Mouse (Mus musculus): ENCODE measurements around the gene Gar1. TPM values are rescaled to one million over a fixed set of nuclear protein-coding genes. Genes with fewer than 3 reads are reported as not detected.

Gar1 gene
- polyA plus RNA-seq, 1 experiment from 2014 or later = 62.5 TPM

- Histone ChIP-seq H3K4me2 (ENCODE audit: low read length) (peak within 1 kb of the TSS; percentile 42), H3K36me3 (ENCODE audit: insufficient read depth, low read length) (no peaks in the 10 kb centered on the region), H3K27ac (peak within 1 kb of the TSS; percentile 88), H3K4me1 (replicated peaks; ENCODE audit: insufficient read depth, low read length) (no peaks in the 10 kb centered on the region), H3K9ac (ENCODE audit: low read depth, low read length) (no peak within 1 kb of the TSS), H3K27me3 (ENCODE audit: insufficient read depth, low read length) (no peaks in the 10 kb centered on the region), H3K9me3 (replicated peaks; ENCODE audit: low read length) (no peaks in the 10 kb centered on the region), H3K4me3 (replicated peaks; ENCODE audit: low read depth, low read length) (no peak within 1 kb of the TSS)
- TF ChIP-seq CTCF (IDR thresholded peaks at IDR 0.05; ENCODE audit: low read depth) = no peak
- peak; percentile 70 for DNase-seq (ENCODE audit: low spot score)
- WGBS = 38% methylated on average over 6 of the region's 6 CpGs
- 0 out of 2 replicates have a peak, but pooled peaks have one; percentile 5 for ATAC-seq (replicated peaks; ENCODE audit: low FRiP score, low read depth)
Measured at GRCm38 (mm10) chr3:129835388-129835934, 4.3 kb upstream of the Gar1 start, which contains the start of gene Cfi. Gene Cfi (plus strand): TSS chr3:129835884.

DNA sequence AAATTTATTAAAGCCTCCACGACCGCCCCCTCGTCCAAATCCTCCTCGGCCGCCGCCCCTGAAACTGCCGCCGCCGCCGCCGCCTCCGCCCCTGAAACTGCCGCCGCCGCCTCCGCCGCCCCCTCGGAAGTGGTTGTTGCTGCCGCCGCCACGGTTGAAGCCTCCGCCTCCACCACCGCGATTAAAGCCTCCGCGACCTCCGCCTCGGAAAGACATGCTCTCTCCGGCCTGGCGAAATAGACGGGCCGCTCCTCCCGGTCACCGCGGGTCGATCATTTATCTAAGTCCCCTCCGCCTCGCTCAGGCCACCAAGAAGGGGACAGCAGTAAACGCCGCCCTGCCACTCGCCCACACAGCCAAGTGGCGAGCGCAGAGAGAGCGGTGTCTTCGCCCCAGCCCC lies 570 bp downstream of the Gar1 start:
- Histone ChIP-seq H3K4me1 (replicated peaks; ENCODE audit: insufficient read depth, low read length) (peaks cover 7% of the 10 kb centered on the region; the same call in 1 of the 2 replicates), H3K36me3 (ENCODE audit: insufficient read depth, low read length) (no peaks in the 10 kb centered on the region), H3K4me2 (ENCODE audit: low read length) (peak overlapping the region; percentile 85), H3K27ac (peak overlapping the region; percentile 91), H3K27me3 (ENCODE audit: insufficient read depth, low read length) (no peaks in the 10 kb centered on the region), H3K9ac (ENCODE audit: low read depth, low read length) (peak overlapping the region; percentile 69), H3K4me3 (replicated peaks; ENCODE audit: low read depth, low read length) (peak overlapping the region; percentile 77), H3K9me3 (replicated peaks; ENCODE audit: low read length) (no peaks in the 10 kb centered on the region)
- DNase-seq (ENCODE audit: low spot score) (no peak), ATAC-seq (replicated peaks; ENCODE audit: low FRiP score, low read depth) (no peak; the same call in 1 of the 2 replicates)
- WGBS = 2% methylated on average over 35 of the region's 45 CpGs
- no peak for TF ChIP-seq CTCF (IDR thresholded peaks at IDR 0.05; ENCODE audit: low read depth)

DNA sequence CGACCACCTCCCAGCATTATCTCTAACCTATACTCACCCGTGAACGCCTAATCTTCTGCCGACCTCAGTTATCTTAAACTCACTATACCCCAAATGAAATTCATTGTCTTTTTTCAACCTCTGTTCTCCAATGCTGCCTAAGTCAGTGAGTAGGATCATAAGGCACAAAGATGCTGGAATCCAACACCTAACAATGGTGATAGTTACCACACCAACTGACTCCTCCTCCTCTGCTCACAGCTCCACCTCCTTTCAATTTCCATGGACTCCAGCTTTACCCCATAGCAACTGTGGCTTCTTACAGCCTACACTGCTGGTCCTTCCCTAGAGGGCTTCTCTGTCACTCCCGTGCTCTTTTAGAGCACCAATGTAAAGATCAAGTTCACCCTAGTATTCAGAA lies 3.5 kb downstream of the Gar1 start:
- Histone ChIP-seq H3K9me3 (replicated peaks; ENCODE audit: low read length) (no peaks in the 10 kb centered on the region), H3K4me2 (ENCODE audit: low read length) (no peak overlapping the region), H3K4me1 (replicated peaks; ENCODE audit: insufficient read depth, low read length) (peaks cover 7% of the 10 kb centered on the region; the same call in 1 of the 2 replicates), H3K27ac (no peak overlapping the region), H3K27me3 (ENCODE audit: insufficient read depth, low read length) (no peaks in the 10 kb centered on the region), H3K4me3 (replicated peaks; ENCODE audit: low read depth, low read length) (no peak overlapping the region), H3K36me3 (ENCODE audit: insufficient read depth, low read length) (peaks cover 16% of the 10 kb centered on the region; the same call in 1 of the 2 replicates), H3K9ac (ENCODE audit: low read depth, low read length) (no peak overlapping the region)
- no peak for DNase-seq (ENCODE audit: low spot score)
- ATAC-seq (replicated peaks; ENCODE audit: low FRiP score, low read depth) = no peak
- no peak for TF ChIP-seq CTCF (IDR thresholded peaks at IDR 0.05; ENCODE audit: low read depth)
- WGBS = 97% methylated on average over 5 of the region's 5 CpGs

GRCm38 (mm10) chr3:129826691-129827090 lies 4.5 kb downstream of the Gar1 start:
- Histone ChIP-seq H3K4me3 (replicated peaks; ENCODE audit: low read depth, low read length) (no peak overlapping the region), H3K27ac (no peak overlapping the region), H3K4me2 (ENCODE audit: low read length) (no peak overlapping the region), H3K4me1 (replicated peaks; ENCODE audit: insufficient read depth, low read length) (peaks cover 7% of the 10 kb centered on the region; the same call in 1 of the 2 replicates), H3K9ac (ENCODE audit: low read depth, low read length) (no peak overlapping the region), H3K27me3 (ENCODE audit: insufficient read depth, low read length) (no peaks in the 10 kb centered on the region), H3K9me3 (replicated peaks; ENCODE audit: low read length) (no peaks in the 10 kb centered on the region), H3K36me3 (ENCODE audit: insufficient read depth, low read length) (peaks cover 16% of the 10 kb centered on the region; the same call in 1 of the 2 replicates)
- ATAC-seq (replicated peaks; ENCODE audit: low FRiP score, low read depth) (no peak), DNase-seq (ENCODE audit: low spot score) (no peak)
- 87% methylated on average over 10 of the region's 10 CpGs for WGBS
- TF ChIP-seq CTCF (IDR thresholded peaks at IDR 0.05; ENCODE audit: low read depth) = no peak

GRCm38 (mm10) chr3:129824891-129825290 lies 6.3 kb downstream of the Gar1 start:
- H3K9me3 ChIP-seq (replicated peaks; ENCODE audit: low read length) = no peaks in the 10 kb centered on the region

DNA sequence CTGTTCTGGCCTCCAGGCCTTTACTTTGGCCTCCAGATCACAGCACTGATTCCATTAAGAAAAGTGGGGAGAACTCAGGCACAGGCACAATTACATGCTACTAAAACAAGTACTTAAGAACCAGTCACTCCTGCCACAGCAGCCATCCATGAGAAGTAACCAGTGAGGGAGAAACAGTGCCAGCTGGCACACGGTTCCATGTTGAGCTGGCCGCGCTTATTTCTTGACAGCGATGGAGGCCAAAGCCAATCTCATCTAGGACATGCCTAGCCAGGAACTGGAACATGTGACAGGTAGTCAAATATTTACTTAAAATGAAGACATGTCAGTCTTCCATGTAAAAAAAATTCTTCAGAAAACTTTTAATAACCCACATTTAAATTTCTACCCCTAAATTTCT lies 7.0 kb downstream of the Gar1 start:
- peaks cover 16% of the 10 kb centered on the region; the same call in 1 of the 2 replicates for H3K36me3 ChIP-seq (ENCODE audit: insufficient read depth, low read length)

More at GRCm38 (mm10) chr3:129824891-129825290, 6.3 kb downstream of the Gar1 start:
- Histone ChIP-seq H3K9ac (ENCODE audit: low read depth, low read length) (no peak overlapping the region), H3K36me3 (ENCODE audit: insufficient read depth, low read length) (peaks cover 16% of the 10 kb centered on the region; the same call in 1 of the 2 replicates), H3K4me2 (ENCODE audit: low read length) (no peak overlapping the region), H3K4me1 (replicated peaks; ENCODE audit: insufficient read depth, low read length) (peaks cover 7% of the 10 kb centered on the region; the same call in 1 of the 2 replicates), H3K27ac (no peak overlapping the region), H3K27me3 (ENCODE audit: insufficient read depth, low read length) (no peaks in the 10 kb centered on the region), H3K4me3 (replicated peaks; ENCODE audit: low read depth, low read length) (no peak overlapping the region)
- no peak for DNase-seq (ENCODE audit: low spot score)
- ATAC-seq (replicated peaks; ENCODE audit: low FRiP score, low read depth) = no peak
- 90% methylated on average over 10 of the region's 10 CpGs for WGBS
- TF ChIP-seq CTCF (IDR thresholded peaks at IDR 0.05; ENCODE audit: low read depth) = no peak

More for the DNA sequence above, 7.0 kb downstream of the Gar1 start:
- Histone ChIP-seq H3K4me2 (ENCODE audit: low read length) (no peak overlapping the region), H3K4me3 (replicated peaks; ENCODE audit: low read depth, low read length) (no peak overlapping the region), H3K9ac (ENCODE audit: low read depth, low read length) (no peak overlapping the region), H3K9me3 (replicated peaks; ENCODE audit: low read length) (no peaks in the 10 kb centered on the region), H3K27ac (no peak overlapping the region), H3K27me3 (ENCODE audit: insufficient read depth, low read length) (no peaks in the 10 kb centered on the region), H3K4me1 (replicated peaks; ENCODE audit: insufficient read depth, low read length) (no peaks in the 10 kb centered on the region)
- 94% methylated on average over 4 of the region's 4 CpGs for WGBS
- no peak for TF ChIP-seq CTCF (IDR thresholded peaks at IDR 0.05; ENCODE audit: low read depth)
- ATAC-seq (replicated peaks; ENCODE audit: low FRiP score, low read depth) = no peak
- DNase-seq (ENCODE audit: low spot score) = no peak

Measured in kidney, postnatal 0 days (tissue).